Comparison of ENCODE assay signal across 24 mouse cellular contexts in the genomic region with DNA sequence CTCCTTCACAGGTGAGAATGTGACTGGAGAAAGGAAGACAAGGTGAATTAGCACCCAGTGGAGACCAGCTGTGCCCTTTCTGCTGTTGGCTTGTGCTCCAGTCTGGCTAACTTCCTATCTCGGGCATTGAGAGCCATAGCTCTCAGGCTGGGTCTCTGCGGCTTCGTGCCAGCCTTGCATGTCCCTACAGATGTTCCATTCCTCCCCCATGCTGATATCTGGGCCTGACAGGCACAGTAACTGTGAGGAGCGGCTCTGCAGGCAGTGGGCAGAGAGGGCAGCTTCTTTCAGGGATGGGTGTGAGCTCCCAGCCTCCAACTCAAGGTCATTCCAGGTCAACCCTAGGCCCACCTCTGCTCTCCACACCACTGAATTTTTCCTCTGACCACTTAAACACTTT. TPM values are rescaled to one million over a fixed set of nuclear protein-coding genes. Genes with fewer than 3 reads are reported as not detected.
"Had no signal": no experiment of that assay in that cellular context is flagged by ENCODE, and none has a peak within 500 bp of the region (broad histone marks: within the 10 kb centered on the region; RNA-seq: fewer than 3 reads in every experiment).

No protein-coding gene starts in this region.

- H3K4me3 ChIP-seq: neural tube, embryonic 15.5 days; stomach, embryonic 15.5 days had no signal

- H3K9ac ChIP-seq: neural tube, embryonic 15.5 days; stomach, embryonic 15.5 days had no signal

- DNase-seq: retina, postnatal 1 day; right cerebral cortex, adult 18-20 months; right cerebral cortex, postnatal 14 days; right cerebral cortex, postnatal 25 days; right cerebral cortex, postnatal 4 days; spleen, adult 18-20 months; thymus, adult 18-20 months; thymus, adult 2 months; thymus, postnatal 14 days; thymus, postnatal 25 days; thymus, postnatal 36 days; thymus, postnatal 4 days had no signal

- H3K4me1 ChIP-seq: stomach, embryonic 15.5 days had no signal

- H3K36me3 ChIP-seq: neural tube, embryonic 15.5 days; stomach, embryonic 15.5 days had no signal

- H3K4me2 ChIP-seq: neural tube, embryonic 15.5 days; stomach, embryonic 15.5 days had no signal

- H3K27me3 ChIP-seq: stomach, embryonic 15.5 days had no signal

- H3K27ac ChIP-seq: neural tube, embryonic 15.5 days; stomach, embryonic 15.5 days; stomach, postnatal 0 days had no signal

- H3K9me3 ChIP-seq: neural tube, embryonic 15.5 days; stomach, embryonic 15.5 days had no signal

RNA-seq across cellular contexts. Expression of a gene that starts 31.2 kb away (rescaled TPM):
- total RNA-seq: neutrophil, adult 5-6 weeks had no signal
- polyA plus RNA-seq: thymus, postnatal 0 days had no signal

RNA-seq across cellular contexts. Expression of a gene that starts 38.9 kb away (rescaled TPM):
- total RNA-seq: neutrophil, adult 5-6 weeks had no signal
- polyA plus RNA-seq: neural tube, embryonic 14.5 days; neural tube, embryonic 15.5 days; small intestine, adult 2 months; spleen, adult 2 months; stomach, embryonic 14.5 days; stomach, embryonic 15.5 days; stomach, embryonic 16.5 days; stomach, postnatal 0 days; testis, adult 2 months; thymus, adult 2 months; thymus, postnatal 0 days; urinary bladder, adult 2 months had no signal

RNA-seq across cellular contexts. Expression of a gene that starts 46.0 kb away (rescaled TPM):
- total RNA-seq: neutrophil, adult 5-6 weeks had no signal
- polyA plus RNA-seq: spleen, adult 2 months; testis, adult 2 months had no signal

RNA-seq across cellular contexts. Expression of a gene that starts 58.2 kb away (rescaled TPM):
- total RNA-seq: neutrophil, adult 5-6 weeks had no signal
- polyA plus RNA-seq: neural tube, embryonic 14.5 days; testis, adult 2 months had no signal
